Mouse (Mus musculus): ENCODE data around the gene Riox1. TPM values are rescaled to one million over a fixed set of nuclear protein-coding genes. Genes with fewer than 3 reads are reported as not detected.
A peak's percentile ranks its signal among the peaks of the same experiment; 100 is the strongest.

Gene Riox1
- total RNA-seq, 2 experiments from 2014 or later = 18.5 to 18.8 TPM

DNA sequence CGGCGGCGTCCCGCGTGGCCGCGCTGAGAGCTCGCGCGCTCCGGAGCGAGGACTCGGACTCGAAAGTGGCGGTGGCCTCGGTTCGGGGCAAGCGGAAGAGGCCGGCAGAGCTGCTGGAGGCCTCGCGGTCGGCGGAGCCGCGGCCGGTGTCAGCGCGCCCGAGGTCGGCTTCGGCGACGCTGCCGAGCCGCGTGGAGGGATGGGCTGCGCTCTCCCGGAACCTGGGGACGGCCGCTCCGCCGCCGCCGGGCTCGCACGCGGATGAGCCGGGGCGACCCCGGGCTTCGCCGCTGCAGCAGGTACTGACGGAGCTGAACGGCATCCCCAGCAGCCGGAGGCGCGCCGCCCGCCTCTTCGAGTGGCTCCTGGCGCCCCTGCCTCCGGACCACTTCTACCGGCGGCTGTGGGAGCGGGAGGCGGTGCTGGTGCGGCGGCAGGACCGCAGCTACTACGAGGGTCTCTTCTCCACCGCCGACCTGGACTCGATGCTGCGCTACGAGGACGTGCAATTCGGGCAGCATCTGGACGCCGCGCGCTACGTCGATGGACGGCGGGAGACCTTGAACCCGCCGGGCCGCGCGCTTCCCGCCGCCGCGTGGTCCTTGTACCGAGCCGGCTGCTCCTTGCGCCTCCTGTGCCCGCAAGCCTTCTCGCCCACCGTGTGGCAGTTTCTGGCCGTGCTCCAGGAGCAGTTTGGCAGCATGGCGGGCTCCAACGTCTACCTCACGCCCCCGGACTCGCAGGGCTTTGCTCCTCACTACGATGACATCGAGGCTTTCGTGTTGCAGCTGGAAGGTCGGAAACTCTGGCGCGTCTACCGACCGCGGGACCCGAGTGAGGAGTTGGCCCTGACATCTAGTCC lies 663 bp downstream of the Riox1 start:
- H3K27ac ChIP-seq = peak overlapping the region; percentile 84
- H3K4me3 ChIP-seq = peak overlapping the region; percentile 72
- no peak for TF ChIP-seq CTCF (IDR thresholded peaks at IDR 0.05)
- DNase-seq (ENCODE audit: extremely low spot score in 1 of 2, low spot score in 2 of 2) = peak; percentile 65 to 69
- intact Hi-C loops (cut with DNase I) = loop anchor here (2.0 to 5.0 kb wide), 2 partner anchors 28 to 234 kb away; no protein-coding TSS in a partner anchor

DNA sequence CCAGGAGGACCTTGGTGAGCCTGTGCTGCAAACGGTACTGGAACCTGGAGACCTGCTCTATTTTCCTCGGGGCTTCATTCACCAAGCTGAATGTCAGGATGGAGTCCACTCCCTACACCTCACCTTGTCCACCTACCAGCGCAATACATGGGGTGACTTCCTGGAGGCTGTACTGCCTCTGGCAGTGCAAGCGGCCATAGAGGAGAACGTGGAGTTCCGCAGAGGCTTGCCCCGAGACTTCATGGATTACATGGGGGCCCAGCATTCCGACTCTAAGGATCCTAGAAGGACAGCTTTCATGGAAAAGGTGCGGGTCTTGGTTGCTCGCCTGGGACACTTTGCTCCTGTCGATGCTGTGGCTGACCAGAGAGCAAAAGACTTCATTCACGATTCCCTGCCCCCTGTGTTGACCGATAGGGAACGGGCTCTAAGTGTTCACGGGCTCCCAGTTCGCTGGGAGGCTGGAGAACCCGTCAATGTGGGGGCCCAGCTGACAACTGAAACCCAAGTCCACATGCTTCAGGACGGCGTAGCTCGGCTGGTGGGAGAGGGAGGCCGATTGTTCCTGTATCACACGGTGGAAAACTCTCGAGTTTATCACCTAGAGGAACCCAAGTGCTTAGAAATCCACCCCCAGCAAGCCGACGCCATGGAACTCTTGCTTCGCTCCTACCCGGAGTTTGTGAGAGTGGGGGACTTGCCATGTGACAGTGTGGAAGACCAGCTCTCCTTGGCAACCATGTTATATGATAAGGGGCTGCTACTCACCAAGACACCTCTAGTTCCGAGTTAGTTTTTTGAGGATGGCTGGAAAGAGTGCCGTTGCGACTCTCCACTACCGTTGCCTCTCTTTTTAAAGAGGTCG lies 1.5 kb downstream of the Riox1 start:
- intact Hi-C loops (cut with DNase I) = loop anchor here (2.0 to 5.0 kb wide), 2 partner anchors 29 to 235 kb away; no protein-coding TSS in a partner anchor

DNA sequence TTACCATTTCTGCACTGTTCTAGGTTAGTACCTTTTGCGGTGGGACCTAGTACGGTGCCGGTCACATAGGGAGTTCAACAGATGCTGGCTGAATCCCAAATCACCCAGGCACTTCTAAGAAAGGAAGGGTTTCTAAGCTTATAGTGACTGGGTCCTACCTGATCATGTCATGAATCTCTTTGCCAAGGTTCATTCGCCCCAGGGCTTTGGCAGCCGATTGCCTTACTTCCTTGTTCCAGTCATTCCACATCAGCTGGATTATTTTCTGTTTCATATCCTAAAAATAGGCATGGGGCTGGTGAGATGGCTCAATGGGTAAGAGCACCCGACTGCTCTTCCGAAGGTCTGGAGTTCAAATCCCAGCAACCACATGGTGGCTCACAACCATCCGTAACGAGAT lies 7.9 kb downstream of the Riox1 start:
- no peak for TF ChIP-seq CTCF (IDR thresholded peaks at IDR 0.05)
- no peak for DNase-seq (ENCODE audit: extremely low spot score in 1 of 2, low spot score in 2 of 2)
- intact Hi-C loops (cut with DNase I) = no loop called here
- Histone ChIP-seq H3K27ac (no peak overlapping the region), H3K4me3 (no peak overlapping the region)

More for the DNA sequence above, 1.5 kb downstream of the Riox1 start:
- Histone ChIP-seq H3K4me3 (peak overlapping the region; percentile 72), H3K27ac (no peak overlapping the region; the same call in 1 of the 2 replicates)
- TF ChIP-seq CTCF (IDR thresholded peaks at IDR 0.05) = no peak
- no peak for DNase-seq (ENCODE audit: extremely low spot score in 1 of 2, low spot score in 2 of 2)

DNA sequence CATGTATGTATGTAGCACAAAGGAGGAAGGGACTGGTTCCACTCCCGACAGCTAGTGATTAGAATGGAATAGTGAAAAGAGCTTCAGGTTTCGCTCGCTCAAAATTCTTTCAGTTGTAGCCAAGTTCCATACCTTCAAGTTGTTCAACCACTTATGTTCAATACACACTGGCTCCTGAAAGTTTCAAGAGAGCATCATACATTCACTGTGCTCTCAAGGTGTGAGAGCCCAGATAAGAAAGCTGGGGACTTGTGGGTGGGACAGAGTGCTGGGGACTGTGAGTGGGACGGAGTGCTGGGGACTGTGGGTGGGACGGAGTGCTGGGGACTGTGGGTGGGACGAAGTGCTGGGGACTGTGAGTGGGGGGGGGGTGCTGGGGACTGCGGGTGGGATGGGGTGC lies 14.8 kb downstream of the Riox1 start:
- Histone ChIP-seq H3K4me3 (no peak overlapping the region), H3K27ac (no peak overlapping the region)
- intact Hi-C loops (cut with DNase I) = no loop called here
- TF ChIP-seq CTCF (IDR thresholded peaks at IDR 0.05) = no peak
- DNase-seq (ENCODE audit: extremely low spot score in 1 of 2, low spot score in 2 of 2) = no peak

DNA sequence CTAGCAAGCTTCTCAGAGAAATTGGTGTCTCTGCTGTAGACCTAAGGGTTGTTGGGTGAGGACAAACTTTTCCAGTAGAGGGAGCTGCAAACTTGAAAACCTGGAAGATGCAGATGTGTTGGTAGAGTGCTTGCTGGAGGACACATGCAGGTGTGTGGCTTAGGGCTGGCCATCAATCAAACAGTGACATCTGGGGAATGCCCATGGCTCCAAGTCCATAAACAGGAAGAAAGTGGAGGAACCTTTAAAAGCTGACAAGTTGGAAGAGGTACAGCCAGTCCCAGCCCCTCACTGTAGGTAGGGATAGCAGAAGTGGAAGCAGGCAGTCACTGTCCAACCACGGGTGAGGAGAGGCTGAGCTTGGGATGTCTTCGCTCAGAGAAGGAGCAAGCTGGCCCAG lies 21.7 kb downstream of the Riox1 start:
- H3K4me3 ChIP-seq = no peak overlapping the region
- DNase-seq (ENCODE audit: extremely low spot score in 1 of 2, low spot score in 2 of 2) = peak; percentile 31 to 32
- peak; percentile 80 for TF ChIP-seq CTCF (IDR thresholded peaks at IDR 0.05)
- intact Hi-C loops (cut with DNase I) = loop anchor here (1.0 to 10.0 kb wide), 3 partner anchors 59 to 303 kb away; no protein-coding TSS in a partner anchor
- H3K27ac ChIP-seq = no peak overlapping the region

DNA sequence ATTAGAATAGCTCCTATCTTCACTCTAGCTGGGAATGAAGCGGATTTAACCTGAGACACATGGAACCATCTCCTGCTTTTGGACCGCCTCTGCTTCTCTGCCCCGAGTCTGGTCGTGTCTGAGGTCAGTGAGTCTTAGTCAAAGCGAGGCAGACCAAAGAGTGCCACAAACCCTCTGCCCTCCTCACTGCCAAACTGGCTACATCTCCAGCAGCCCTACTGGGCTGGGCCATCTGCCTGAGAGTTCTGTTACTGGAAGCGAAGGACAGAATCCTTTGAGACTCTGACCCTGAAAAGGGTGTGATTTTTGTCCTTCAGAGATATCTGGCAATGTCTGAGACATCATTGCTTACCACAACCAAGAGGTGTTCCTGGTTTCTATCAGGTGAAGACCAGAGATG lies 28.5 kb downstream of the Riox1 start:
- intact Hi-C loops (cut with DNase I) = loop anchor here (10.0 kb wide), 1 partner anchor 296 kb away; no protein-coding TSS in a partner anchor
- Histone ChIP-seq H3K27ac (no peak overlapping the region), H3K4me3 (no peak overlapping the region)
- TF ChIP-seq CTCF (IDR thresholded peaks at IDR 0.05) = no peak
- no peak for DNase-seq (ENCODE audit: extremely low spot score in 1 of 2, low spot score in 2 of 2)

DNA sequence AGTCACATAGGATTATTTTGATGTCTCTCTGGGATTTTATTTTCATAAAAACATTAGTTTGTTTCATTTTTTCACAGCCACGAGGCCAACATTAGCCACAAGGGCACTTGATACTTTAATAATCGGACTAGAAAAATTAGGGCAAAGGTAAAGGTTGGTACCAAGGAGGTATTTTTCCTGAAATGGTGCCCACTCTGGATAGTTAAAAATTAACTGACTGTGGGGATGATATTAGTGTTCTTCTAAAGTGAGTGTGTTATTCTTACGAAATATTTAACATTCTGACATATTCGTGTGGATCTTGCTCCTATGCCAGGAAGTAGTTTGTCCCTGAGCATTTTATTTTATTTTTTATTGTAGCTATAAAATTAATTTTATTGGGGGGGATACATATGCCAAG lies 31.2 kb downstream of the Riox1 start:
- DNase-seq (ENCODE audit: extremely low spot score in 1 of 2, low spot score in 2 of 2) = no peak
- intact Hi-C loops (cut with DNase I) = no loop called here
- no peak overlapping the region for H3K27ac ChIP-seq
- no peak overlapping the region for H3K4me3 ChIP-seq
- no peak for TF ChIP-seq CTCF (IDR thresholded peaks at IDR 0.05)

DNA sequence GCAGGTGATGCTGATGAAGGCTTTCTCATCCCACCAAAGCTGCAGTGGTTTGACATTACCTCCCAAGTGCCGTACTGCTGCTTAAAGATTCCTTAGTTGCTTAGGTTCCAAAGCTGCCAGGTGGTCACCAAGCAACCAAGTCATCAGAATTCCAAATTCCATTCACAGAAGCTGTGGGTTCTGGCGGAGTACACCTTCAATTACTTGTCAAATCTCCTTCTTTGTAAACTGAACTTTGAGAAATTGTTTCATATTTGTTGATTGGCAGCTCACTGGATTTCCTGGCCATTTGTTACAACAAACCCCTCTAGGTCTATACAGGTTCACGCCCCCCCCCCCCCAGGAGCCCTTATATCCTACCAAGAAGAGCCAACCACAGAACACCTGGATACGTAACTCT lies 34.3 kb downstream of the Riox1 start, which contains the start of gene Heatr4:
TSS of gene Heatr4 (minus strand) at position 101 of the 400 bp plus-strand sequence.
- intact Hi-C loops (cut with DNase I) = loop anchor here (5.0 kb wide), 1 partner anchor 48 kb away; no protein-coding TSS in a partner anchor
- no peak within 1 kb of the TSS for H3K27ac ChIP-seq
- DNase-seq (ENCODE audit: extremely low spot score in 1 of 2, low spot score in 2 of 2) = no peak
- no peak within 1 kb of the TSS for H3K4me3 ChIP-seq
- no peak for TF ChIP-seq CTCF (IDR thresholded peaks at IDR 0.05)

- peak overlapping the region; percentile 92 for H3K27ac ChIP-seq
- intact Hi-C loops (cut with DNase I) = loop anchor here (5.0 kb wide), 1 partner anchor 45 kb away; no protein-coding TSS in a partner anchor
- H3K4me3 ChIP-seq = peak overlapping the region; percentile 59
- no peak for DNase-seq (ENCODE audit: extremely low spot score in 1 of 2, low spot score in 2 of 2)
- no peak for TF ChIP-seq CTCF (IDR thresholded peaks at IDR 0.05)
Measured at GRCm38 (mm10) chr12:83987242-83987582, 36.8 kb downstream of the Riox1 start.

- Histone ChIP-seq H3K27ac (peak within 1 kb of the TSS; percentile 92), H3K4me3 (peak within 1 kb of the TSS; percentile 59)
- peak; percentile 66 to 71 for DNase-seq (ENCODE audit: extremely low spot score in 1 of 2, low spot score in 2 of 2)
- intact Hi-C loops (cut with DNase I) = loop anchor here (5.0 kb wide), 1 partner anchor 44 kb away; no protein-coding TSS in a partner anchor
- TF ChIP-seq CTCF (IDR thresholded peaks at IDR 0.05) = peak; percentile 67
Measured at GRCm38 (mm10) chr12:83987583-83988441, 37.4 kb downstream of the Riox1 start, which contains the start of gene Acot2. Acot2 (plus strand) TSS chr12:83987861.

- Histone ChIP-seq H3K4me3 (peak overlapping the region; percentile 59), H3K27ac (peak overlapping the region; percentile 92)
- no peak for TF ChIP-seq CTCF (IDR thresholded peaks at IDR 0.05)
- intact Hi-C loops (cut with DNase I) = loop anchor here (5.0 kb wide), 1 partner anchor 44 kb away; no protein-coding TSS in a partner anchor
- DNase-seq (ENCODE audit: extremely low spot score in 1 of 2, low spot score in 2 of 2) = no peak
Measured at GRCm38 (mm10) chr12:83988483-83988882, 38.1 kb downstream of the Riox1 start.

All from left cerebral cortex, adult 2 months (tissue).